Mouse (Mus musculus): ENCODE results near the gene Mlycd. TPM values are rescaled to one million over a fixed set of nuclear protein-coding genes. Genes with fewer than 3 reads are reported as not detected.
A peak's percentile ranks its signal among the peaks of the same experiment; 100 is the strongest.

Gene Mlycd
- polyA plus RNA-seq, 1 experiment from 2014 or later, result 12.1 TPM

GRCm38 (mm10) chr8:119413605-119414004, 18.9 kb downstream of the Mlycd start:
- Histone ChIP-seq H3K4me3 (ENCODE audit: low read depth, low read length) (no peak overlapping the region), H3K9me3 (replicated peaks; ENCODE audit: control insufficient read depth, low read length) (no peaks in the 10 kb centered on the region), H3K27ac (ENCODE audit: low read length) (no peak overlapping the region), H3K4me1 (ENCODE audit: control insufficient read depth, low read depth, low read length) (peaks cover 9% of the 10 kb centered on the region), H3K9ac (ENCODE audit: low read depth, low read length) (no peak overlapping the region), H3K27me3 (ENCODE audit: control insufficient read depth, insufficient read depth, low read depth, low read length) (no peaks in the 10 kb centered on the region), H3K4me2 (ENCODE audit: low read depth, low read length) (no peak overlapping the region), H3K36me3 (ENCODE audit: control insufficient read depth, insufficient read depth) (no peaks in the 10 kb centered on the region)
- 65% methylated on average over 10 of the region's 10 CpGs for WGBS (ENCODE audit: insufficient replicate concordance)
- no peak for ATAC-seq (ENCODE audit: low read depth)

GRCm38 (mm10) chr8:119420318-119420717, 25.6 kb downstream of the Mlycd start:
- Histone ChIP-seq H3K9ac (ENCODE audit: low read depth, low read length) (no peak overlapping the region), H3K9me3 (replicated peaks; ENCODE audit: control insufficient read depth, low read length) (no peaks in the 10 kb centered on the region), H3K36me3 (ENCODE audit: control insufficient read depth, insufficient read depth) (no peaks in the 10 kb centered on the region), H3K4me1 (ENCODE audit: control insufficient read depth, low read depth, low read length) (peaks cover 32% of the 10 kb centered on the region), H3K4me3 (ENCODE audit: low read depth, low read length) (no peak overlapping the region), H3K27ac (ENCODE audit: low read length) (no peak overlapping the region), H3K27me3 (ENCODE audit: control insufficient read depth, insufficient read depth, low read depth, low read length) (no peaks in the 10 kb centered on the region), H3K4me2 (ENCODE audit: low read depth, low read length) (no peak overlapping the region)
- 48% methylated on average over 7 of the region's 7 CpGs for WGBS (ENCODE audit: insufficient replicate concordance)
- ATAC-seq (ENCODE audit: low read depth), result no peak

- WGBS (ENCODE audit: insufficient replicate concordance), result 39% methylated on average over 9 of the region's 9 CpGs
- H3K4me3 ChIP-seq (ENCODE audit: low read depth, low read length), result 0 out of 2 replicates have a peak overlapping the region, but pooled peaks have one; percentile 6
- no peaks in the 10 kb centered on the region for H3K27me3 ChIP-seq (ENCODE audit: control insufficient read depth, insufficient read depth, low read depth, low read length)
- H3K4me2 ChIP-seq (ENCODE audit: low read depth, low read length), result 0 out of 2 replicates have a peak overlapping the region, but pooled peaks have one; percentile 9
- H3K9ac ChIP-seq (ENCODE audit: low read depth, low read length), result no peak overlapping the region
- H3K4me1 ChIP-seq (ENCODE audit: control insufficient read depth, low read depth, low read length), result peaks cover 43% of the 10 kb centered on the region
- no peak for ATAC-seq (ENCODE audit: low read depth)
- no peaks in the 10 kb centered on the region for H3K36me3 ChIP-seq (ENCODE audit: control insufficient read depth, insufficient read depth)
- H3K27ac ChIP-seq (ENCODE audit: low read length), result no peak overlapping the region
- no peaks in the 10 kb centered on the region for H3K9me3 ChIP-seq (replicated peaks; ENCODE audit: control insufficient read depth, low read length)
Measured at GRCm38 (mm10) chr8:119421603-119422122, 27.0 kb downstream of the Mlycd start.

- Histone ChIP-seq H3K27me3 (ENCODE audit: control insufficient read depth, insufficient read depth, low read depth, low read length) (no peaks in the 10 kb centered on the region), H3K36me3 (ENCODE audit: control insufficient read depth, insufficient read depth) (no peaks in the 10 kb centered on the region), H3K9me3 (replicated peaks; ENCODE audit: control insufficient read depth, low read length) (no peaks in the 10 kb centered on the region), H3K27ac (ENCODE audit: low read length) (no peak overlapping the region), H3K4me1 (ENCODE audit: control insufficient read depth, low read depth, low read length) (peaks cover 43% of the 10 kb centered on the region), H3K4me3 (ENCODE audit: low read depth, low read length) (peak overlapping the region; percentile 42), H3K9ac (ENCODE audit: low read depth, low read length) (peak overlapping the region; percentile 8; the same call in 1 of the 2 replicates), H3K4me2 (ENCODE audit: low read depth, low read length) (peak overlapping the region; percentile 38)
- ATAC-seq (ENCODE audit: low read depth), result no peak
- 31% methylated on average over 9 of the region's 9 CpGs for WGBS (ENCODE audit: insufficient replicate concordance)
Measured at GRCm38 (mm10) chr8:119422123-119422711, 27.5 kb downstream of the Mlycd start.

- 20% methylated on average over 9 of the region's 9 CpGs for WGBS (ENCODE audit: insufficient replicate concordance)
- H3K4me2 ChIP-seq (ENCODE audit: low read depth, low read length), result peak overlapping the region; percentile 38
- peak overlapping the region; percentile 38 for H3K9ac ChIP-seq (ENCODE audit: low read depth, low read length)
- no peaks in the 10 kb centered on the region for H3K9me3 ChIP-seq (replicated peaks; ENCODE audit: control insufficient read depth, low read length)
- H3K4me1 ChIP-seq (ENCODE audit: control insufficient read depth, low read depth, low read length), result peaks cover 50% of the 10 kb centered on the region
- peak overlapping the region; percentile 42 for H3K4me3 ChIP-seq (ENCODE audit: low read depth, low read length)
- no peaks in the 10 kb centered on the region for H3K36me3 ChIP-seq (ENCODE audit: control insufficient read depth, insufficient read depth)
- peak; percentile 31 for ATAC-seq (ENCODE audit: low read depth)
- no peaks in the 10 kb centered on the region for H3K27me3 ChIP-seq (ENCODE audit: control insufficient read depth, insufficient read depth, low read depth, low read length)
- H3K27ac ChIP-seq (ENCODE audit: low read length), result peak overlapping the region; percentile 85
Measured at GRCm38 (mm10) chr8:119423631-119424141, 29.0 kb downstream of the Mlycd start.

- ATAC-seq (ENCODE audit: low read depth), result peak; percentile 30
- 44% methylated on average over 10 of the region's 10 CpGs for WGBS (ENCODE audit: insufficient replicate concordance)
- H3K36me3 ChIP-seq (ENCODE audit: control insufficient read depth, insufficient read depth), result no peaks in the 10 kb centered on the region
- H3K4me2 ChIP-seq (ENCODE audit: low read depth, low read length), result peak overlapping the region; percentile 38
- no peaks in the 10 kb centered on the region for H3K9me3 ChIP-seq (replicated peaks; ENCODE audit: control insufficient read depth, low read length)
- peak overlapping the region; percentile 38 for H3K9ac ChIP-seq (ENCODE audit: low read depth, low read length)
- peaks cover 52% of the 10 kb centered on the region for H3K4me1 ChIP-seq (ENCODE audit: control insufficient read depth, low read depth, low read length)
- peak overlapping the region; percentile 85 for H3K27ac ChIP-seq (ENCODE audit: low read length)
- no peaks in the 10 kb centered on the region for H3K27me3 ChIP-seq (ENCODE audit: control insufficient read depth, insufficient read depth, low read depth, low read length)
- H3K4me3 ChIP-seq (ENCODE audit: low read depth, low read length), result peak overlapping the region; percentile 42
Measured at GRCm38 (mm10) chr8:119424199-119424733, 29.6 kb downstream of the Mlycd start.

GRCm38 (mm10) chr8:119424740-119425139, 30.1 kb downstream of the Mlycd start:
- WGBS (ENCODE audit: insufficient replicate concordance), result 29% methylated on average over 10 of the region's 10 CpGs
- Histone ChIP-seq H3K4me2 (ENCODE audit: low read depth, low read length) (peak overlapping the region; percentile 38; the same call in 1 of the 2 replicates), H3K4me1 (ENCODE audit: control insufficient read depth, low read depth, low read length) (peaks cover 56% of the 10 kb centered on the region)

GRCm38 (mm10) chr8:119425533-119425932, 30.9 kb downstream of the Mlycd start:
- H3K4me1 ChIP-seq (ENCODE audit: control insufficient read depth, low read depth, low read length), result peaks cover 53% of the 10 kb centered on the region
- H3K9ac ChIP-seq (ENCODE audit: low read depth, low read length), result no peak overlapping the region

More at GRCm38 (mm10) chr8:119424740-119425139, 30.1 kb downstream of the Mlycd start:
- H3K9ac ChIP-seq (ENCODE audit: low read depth, low read length), result no peak overlapping the region; the same call in 1 of the 2 replicates
- H3K9me3 ChIP-seq (replicated peaks; ENCODE audit: control insufficient read depth, low read length), result no peaks in the 10 kb centered on the region
- H3K36me3 ChIP-seq (ENCODE audit: control insufficient read depth, insufficient read depth), result no peaks in the 10 kb centered on the region
- H3K27me3 ChIP-seq (ENCODE audit: control insufficient read depth, insufficient read depth, low read depth, low read length), result no peaks in the 10 kb centered on the region
- peak overlapping the region; percentile 24 for H3K4me3 ChIP-seq (ENCODE audit: low read depth, low read length)
- peak overlapping the region; percentile 85 for H3K27ac ChIP-seq (ENCODE audit: low read length)
- ATAC-seq (ENCODE audit: low read depth), result peak; percentile 14; the same call in 1 of the 2 replicates

More at GRCm38 (mm10) chr8:119425533-119425932, 30.9 kb downstream of the Mlycd start:
- H3K4me3 ChIP-seq (ENCODE audit: low read depth, low read length), result no peak overlapping the region; the same call in 1 of the 2 replicates
- peak overlapping the region; percentile 38 for H3K4me2 ChIP-seq (ENCODE audit: low read depth, low read length)
- H3K36me3 ChIP-seq (ENCODE audit: control insufficient read depth, insufficient read depth), result no peaks in the 10 kb centered on the region
- no peaks in the 10 kb centered on the region for H3K27me3 ChIP-seq (ENCODE audit: control insufficient read depth, insufficient read depth, low read depth, low read length)
- no peak for ATAC-seq (ENCODE audit: low read depth)
- peak overlapping the region; percentile 85 for H3K27ac ChIP-seq (ENCODE audit: low read length)
- WGBS (ENCODE audit: insufficient replicate concordance), result 27% methylated on average over 10 of the region's 10 CpGs
- no peaks in the 10 kb centered on the region for H3K9me3 ChIP-seq (replicated peaks; ENCODE audit: control insufficient read depth, low read length)

All from liver, embryonic 16.5 days (tissue).